Mouse (Mus musculus): Measurements from ENCODE around the gene Gm3448. TPM values are rescaled to one million over a fixed set of nuclear protein-coding genes. Genes with fewer than 3 reads are reported as not detected.
"Not testable (repeated sequence)": the region's sequence is repeated elsewhere in the genome, so short reads cannot be mapped to it uniquely, and the experiment has no call there.

Gm3448 gene
- total RNA-seq, 2 experiments from 2014 or later: 5.4 to 5.6 TPM

GRCm38 (mm10) chr17:15040455-15040854 is 882 bp downstream of the Gm3448 start:
- not testable (repeated sequence) for DNase-seq (ENCODE audit: low spot score in 2 of 2)

- DNase-seq (ENCODE audit: low spot score in 2 of 2): not testable (repeated sequence)
Measured at GRCm38 (mm10) chr17:15031414-15031813, 9.9 kb downstream of the Gm3448 start.

GRCm38 (mm10) chr17:15025513-15025912 is 15.8 kb downstream of the Gm3448 start:
- DNase-seq (ENCODE audit: low spot score in 2 of 2): not testable (repeated sequence)

- DNase-seq (ENCODE audit: low spot score in 2 of 2): not testable (repeated sequence)
Measured at GRCm38 (mm10) chr17:15024502-15025193, 16.7 kb downstream of the Gm3448 start.

- not testable (repeated sequence) for DNase-seq (ENCODE audit: low spot score in 2 of 2)
Measured at GRCm38 (mm10) chr17:15023878-15024492, 17.4 kb downstream of the Gm3448 start.

GRCm38 (mm10) chr17:15021503-15022220 is 19.7 kb downstream of the Gm3448 start:
- peak in 1 of 2 experiments; percentile 17 for DNase-seq (ENCODE audit: low spot score in 2 of 2)

- DNase-seq (ENCODE audit: low spot score in 2 of 2): not testable (repeated sequence)
Measured at GRCm38 (mm10) chr17:15009706-15010413, 31.5 kb downstream of the Gm3448 start, which contains the start of gene Gm3435. Gene Gm3435 (plus strand): TSS chr17:15010176.

GRCm38 (mm10) chr17:15009088-15009487 is 32.2 kb downstream of the Gm3448 start:
- not testable (repeated sequence) for DNase-seq (ENCODE audit: low spot score in 2 of 2)

GRCm38 (mm10) chr17:15000047-15000446 is 41.3 kb downstream of the Gm3448 start:
- not testable (repeated sequence) for DNase-seq (ENCODE audit: low spot score in 2 of 2)

GRCm38 (mm10) chr17:14994140-14994539 is 47.2 kb downstream of the Gm3448 start:
- not testable (repeated sequence) for DNase-seq (ENCODE audit: low spot score in 2 of 2)

GRCm38 (mm10) chr17:14993139-14993832 is 48.1 kb downstream of the Gm3448 start:
- DNase-seq (ENCODE audit: low spot score in 2 of 2): not testable (repeated sequence)

- DNase-seq (ENCODE audit: low spot score in 2 of 2): not testable (repeated sequence)
Measured at GRCm38 (mm10) chr17:14992522-14993138, 48.7 kb downstream of the Gm3448 start.

- not testable (repeated sequence) for DNase-seq (ENCODE audit: low spot score in 2 of 2)
Measured at GRCm38 (mm10) chr17:14990116-14990702, 51.1 kb downstream of the Gm3448 start.

- DNase-seq (ENCODE audit: low spot score in 2 of 2): not testable (repeated sequence)
Measured at GRCm38 (mm10) chr17:14978362-14979038, 62.8 kb downstream of the Gm3448 start, which contains the start of the genes 9030025P20Rik and Gm3417. Gene 9030025P20Rik (plus strand): TSS chr17:14978468. Gene Gm3417 (minus strand): TSS chr17:14978790.

GRCm38 (mm10) chr17:14977718-14978361 is 63.5 kb downstream of the Gm3448 start:
- not testable (repeated sequence) for DNase-seq (ENCODE audit: low spot score in 2 of 2)

GRCm38 (mm10) chr17:14968373-14968913 is 72.9 kb downstream of the Gm3448 start:
- DNase-seq (ENCODE audit: low spot score in 2 of 2): not testable (repeated sequence)

- DNase-seq (ENCODE audit: low spot score in 2 of 2): not testable (repeated sequence)
Measured at GRCm38 (mm10) chr17:14961557-14962154, 79.7 kb downstream of the Gm3448 start.

Data from adrenal gland, adult 18-20 months (tissue).